In genomic region chr2:76132983-76133382, GRCm38 (mm10) we compare ENCODE assay signal across 20 mouse cellular contexts.
A peak's percentile ranks its signal among the peaks of the same experiment; 100 is the strongest.
DNase-seq lines count a peak whose midpoint lies in the region; ATAC-seq lines count a peak whose summit lies in the region.
"Had no signal": no experiment of that assay in that cellular context is flagged by ENCODE, and none has a peak within 500 bp of the region (broad histone marks: within the 10 kb centered on the region; RNA-seq: fewer than 3 reads in every experiment).

No protein-coding gene starts in this region.

- peak; percentile 14 for DNase-seq in CD4-positive helper T cell, adult 2 months (ENCODE audit: low read depth, low spot score)
- DNase-seq in induced T-regulatory cell, adult 2 months (ENCODE audit: low read depth), result peak; percentile 19
- no peak for DNase-seq in embryo, embryonic 10.5 days (ENCODE audit: low spot score)
- DNase-seq in adrenal gland, adult (ENCODE audit: inconsistent age in 2 of 2, low spot score in 1 of 2), result no peak
- DNase-seq: adrenal gland, postnatal 10 days; adrenal gland, postnatal 36 days; B cell, adult 2 months; cerebellum, adult 18-20 months; cerebellum, adult 9-10 months; cerebellum, postnatal 14 days; forebrain, postnatal 0 days; gastrocnemius, adult 2 months; gastrocnemius, postnatal 14 days; heart, adult 2 months; kidney, adult 18-20 months; kidney, adult 9 months had no signal

- peak; percentile 64 for ATAC-seq in CD4-positive, CD25-positive, alpha-beta regulatory T cell, adult 4 months
- ATAC-seq in erythroid progenitor cell, adult 5-6 weeks (replicated peaks; ENCODE audit: low FRiP score, poor library complexity, severe bottlenecking), result no peak
- ATAC-seq: forebrain, postnatal 0 days; intestine, embryonic 16.5 days; Patski had no signal

Comparison
In these comparisons a context has a peak if more than half of its experiments do, and no peak if none do; other contexts are left out.
1. DNase-seq: peak in CD4-positive helper T cell, adult 2 months (single experiment) and induced T-regulatory cell, adult 2 months (single experiment); none in embryo, embryonic 10.5 days (single experiment) and adrenal gland, adult (0 of 2).